Mouse (Mus musculus): ENCODE results near the gene Pvr.

GRCm38 (mm10) chr7:19935961-19936360, 15.0 kb upstream of the Pvr start:
- no peak for TF ChIP-seq CTCF (IDR thresholded peaks at IDR 0.05; ENCODE audit: borderline replicate concordance, control insufficient read depth, extremely low read depth, insufficient read depth, low read length, poor library complexity)
- no peak for TF ChIP-seq POLR2A (IDR thresholded peaks at IDR 0.05; ENCODE audit: control insufficient read depth, extremely low read depth, insufficient read depth, low read length, poor library complexity)
